Mouse (Mus musculus) kidney, postnatal 10 days (tissue): ENCODE measurements around the gene Klk8.
A peak's percentile ranks its signal among the peaks of the same experiment; 100 is the strongest.

Experiments
- DNase-seq: peaks from one replicate; pipeline ENCODE4 v3.0.0; 2021; ENCODE audit warnings: mixed read lengths

Gene Klk8

GRCm38 (mm10) chr7:43797333-43797769, at the start of gene Klk8:
TSS of gene Klk8 (plus strand) at chr7:43797577.
- DNase-seq: peak; percentile 42

GRCm38 (mm10) chr7:43747788-43748187, 49.6 kb upstream of the Klk8 start:
- peak; percentile 14 for DNase-seq

GRCm38 (mm10) chr7:43752806-43753205, 44.6 kb upstream of the Klk8 start:
- DNase-seq: no peak

DNA sequence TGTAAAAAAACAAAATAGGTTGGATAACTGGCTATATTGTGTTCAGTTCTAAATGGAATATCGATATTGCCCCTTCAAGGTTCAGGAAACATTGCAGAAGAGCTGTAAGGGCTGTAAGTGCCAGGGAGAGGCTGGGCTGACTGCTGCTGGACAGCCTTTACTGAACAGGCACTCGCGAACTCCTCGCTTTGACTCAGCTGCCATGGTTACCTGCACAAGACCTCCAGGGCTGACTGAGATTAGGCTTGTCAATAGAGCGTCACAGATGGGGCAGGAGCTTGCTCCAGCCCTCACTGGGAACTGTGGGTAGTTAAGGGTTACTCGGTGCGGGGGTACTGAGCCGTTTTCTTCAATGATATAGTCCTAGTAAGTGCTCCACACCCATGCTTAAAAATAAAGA, 30.9 kb upstream of the Klk8 start:
- no peak for DNase-seq

DNA sequence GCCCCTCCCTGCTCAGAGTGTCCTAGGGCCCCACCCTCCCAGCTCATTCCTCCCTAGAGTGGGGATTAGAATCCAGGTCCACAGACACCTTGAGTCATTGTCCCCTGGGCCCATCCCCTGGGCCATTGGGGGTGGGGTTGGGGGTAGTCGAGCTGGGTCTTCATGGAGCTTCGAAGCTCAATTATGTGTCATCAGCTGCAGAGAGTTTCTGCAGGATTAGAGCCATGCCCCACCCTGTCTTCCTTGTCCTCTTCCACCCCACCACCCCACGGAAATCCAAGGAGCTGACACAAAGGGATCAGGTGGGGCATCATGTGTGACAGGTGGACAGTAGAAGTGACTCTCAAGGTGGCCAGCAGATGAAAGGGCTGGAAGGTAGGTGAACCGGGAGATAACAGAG, 28.8 kb upstream of the Klk8 start, which contains the start of gene Klk12:
Gene Klk12 (plus strand): TSS at position 301 of the 400 bp plus-strand sequence.
- DNase-seq: no peak

DNA sequence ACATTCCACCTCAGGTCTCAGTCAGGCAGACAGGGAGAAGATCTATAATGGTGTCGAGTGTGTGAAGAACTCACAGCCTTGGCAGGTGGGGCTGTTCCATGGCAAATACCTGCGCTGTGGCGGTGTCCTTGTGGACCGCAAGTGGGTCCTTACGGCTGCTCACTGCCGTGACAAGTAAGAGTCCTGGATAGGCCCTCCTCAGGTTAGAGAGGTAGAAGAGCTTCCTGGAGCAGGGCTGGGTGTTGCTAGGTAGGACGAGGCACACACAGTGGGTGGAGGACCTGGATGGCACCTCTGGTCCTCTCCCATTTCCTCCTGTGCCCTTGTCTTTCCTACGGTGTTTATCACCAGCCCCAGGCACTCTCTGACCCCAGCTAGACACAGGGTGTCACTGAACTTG, 27.7 kb upstream of the Klk8 start:
- no peak for DNase-seq

- no peak for DNase-seq
Observed at GRCm38 (mm10) chr7:43770701-43771100, 26.7 kb upstream of the Klk8 start.

GRCm38 (mm10) chr7:43771916-43772315, 25.5 kb upstream of the Klk8 start:
- DNase-seq: no peak

- DNase-seq: no peak
Observed at GRCm38 (mm10) chr7:43772901-43773300, 24.5 kb upstream of the Klk8 start.

DNA sequence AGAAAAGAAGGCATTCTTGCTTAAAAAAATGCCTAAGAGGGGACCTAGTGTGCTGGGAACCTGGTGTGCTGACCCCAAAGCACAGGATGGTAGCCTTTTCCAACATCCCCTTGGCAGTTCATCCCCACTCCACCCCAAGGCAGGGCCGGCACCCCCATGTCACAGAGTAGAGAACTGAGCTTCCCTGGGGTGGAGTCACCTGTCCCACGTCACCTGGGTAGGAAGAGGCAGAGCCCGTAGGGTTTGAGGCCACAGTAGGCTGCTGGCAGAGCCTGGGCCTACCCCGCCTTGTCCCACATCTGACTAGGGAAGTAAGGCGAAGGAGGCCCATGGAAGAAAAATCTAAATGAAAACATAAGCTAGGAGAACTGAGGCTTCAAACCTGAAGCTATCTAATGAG, 23.0 kb upstream of the Klk8 start, which contains the start of gene Klk11:
Gene Klk11 (plus strand): TSS at position 241 of the 400 bp plus-strand sequence.
- no peak for DNase-seq

DNA sequence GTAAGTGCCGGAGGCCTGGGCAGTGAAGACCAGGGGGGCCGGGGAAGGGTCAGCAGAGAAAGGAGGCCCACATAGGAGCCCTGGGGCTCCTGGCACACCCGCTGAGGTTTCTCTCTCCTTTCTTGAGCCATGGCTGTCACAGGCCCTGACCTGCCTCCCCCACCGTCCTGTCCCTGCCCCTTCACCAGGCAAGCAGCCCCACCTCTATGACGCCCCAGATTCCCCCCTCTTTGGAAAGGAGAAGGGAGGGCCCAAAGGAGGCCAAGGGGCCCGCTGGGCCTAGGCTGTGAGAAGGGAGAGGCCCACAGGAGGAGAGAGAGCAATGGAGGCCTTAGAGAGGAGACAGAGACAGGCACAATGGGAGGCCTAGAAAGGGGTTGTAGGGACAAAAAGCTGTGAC, 22.6 kb upstream of the Klk8 start:
- DNase-seq: peak; percentile 2

DNA sequence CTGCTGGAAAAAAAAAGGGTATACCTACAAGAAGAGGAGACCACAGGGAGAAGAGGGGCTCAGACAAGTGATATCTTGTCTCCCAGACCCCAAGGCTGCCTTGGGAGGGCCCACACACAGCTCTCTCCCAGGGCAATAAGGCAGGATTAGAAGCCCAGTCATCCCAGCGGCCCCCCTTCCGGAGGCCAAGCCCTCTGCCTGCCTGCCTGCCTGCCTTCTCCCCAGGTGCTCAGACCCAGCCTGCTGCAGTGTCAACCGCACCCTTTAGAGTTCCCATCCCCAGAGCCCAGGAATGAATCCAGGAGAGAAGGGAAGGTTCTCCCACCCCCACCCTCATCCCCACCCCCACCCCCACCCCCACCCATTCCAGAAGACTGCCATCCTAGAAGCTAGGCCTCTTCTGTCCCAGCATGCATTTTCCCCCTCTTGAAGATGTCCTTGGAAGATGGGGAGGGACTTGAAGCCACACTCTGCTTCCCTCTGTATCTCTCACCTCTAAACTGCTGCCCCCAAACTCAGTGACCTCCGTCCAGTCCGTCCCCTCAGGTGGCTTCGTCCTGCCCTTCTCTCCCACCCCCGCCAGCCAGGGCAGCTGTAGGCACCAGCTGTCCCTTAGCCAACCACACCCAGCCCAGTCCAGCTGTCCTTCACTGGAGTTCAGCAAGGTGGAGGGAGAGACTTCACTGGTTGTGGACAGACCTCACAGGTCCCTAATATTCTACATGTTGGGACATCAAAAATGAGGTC, 21.9 kb upstream of the Klk8 start:
- DNase-seq: peak; percentile 4

DNA sequence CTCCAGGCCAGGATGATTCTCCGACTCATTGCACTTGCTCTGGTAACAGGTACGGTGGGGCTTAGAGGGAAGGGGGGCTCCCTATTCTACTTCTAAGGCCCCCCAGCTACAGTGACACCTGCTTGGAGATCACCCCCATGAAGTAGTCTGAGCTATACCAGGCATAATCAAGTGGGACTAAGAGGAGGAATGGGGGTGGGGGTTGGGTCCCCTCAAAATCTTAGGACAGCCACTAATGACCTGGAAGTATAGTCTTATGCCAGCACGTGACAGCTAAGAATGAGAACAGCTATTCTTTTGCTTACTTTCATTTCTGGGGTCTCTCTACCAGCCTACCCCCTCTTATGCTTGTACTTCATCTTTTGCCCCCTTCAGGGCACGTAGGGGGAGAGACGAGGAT, 20.9 kb upstream of the Klk8 start:
- peak; percentile 1 for DNase-seq

DNA sequence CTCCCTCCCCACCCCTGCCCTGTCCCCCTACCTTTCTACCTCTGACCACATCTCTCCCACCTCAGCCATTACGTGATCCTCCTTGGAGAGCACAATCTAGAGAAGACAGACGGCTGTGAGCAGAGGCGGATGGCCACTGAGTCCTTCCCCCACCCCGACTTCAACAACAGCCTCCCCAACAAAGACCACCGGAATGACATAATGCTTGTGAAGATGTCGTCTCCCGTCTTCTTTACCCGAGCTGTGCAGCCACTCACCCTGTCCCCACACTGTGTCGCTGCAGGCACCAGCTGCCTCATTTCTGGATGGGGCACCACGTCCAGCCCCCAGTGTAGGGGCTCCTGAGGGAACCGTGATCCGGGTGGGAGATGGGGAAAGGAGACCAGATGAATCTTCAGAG, 20.0 kb upstream of the Klk8 start:
- peak; percentile 0 for DNase-seq

DNA sequence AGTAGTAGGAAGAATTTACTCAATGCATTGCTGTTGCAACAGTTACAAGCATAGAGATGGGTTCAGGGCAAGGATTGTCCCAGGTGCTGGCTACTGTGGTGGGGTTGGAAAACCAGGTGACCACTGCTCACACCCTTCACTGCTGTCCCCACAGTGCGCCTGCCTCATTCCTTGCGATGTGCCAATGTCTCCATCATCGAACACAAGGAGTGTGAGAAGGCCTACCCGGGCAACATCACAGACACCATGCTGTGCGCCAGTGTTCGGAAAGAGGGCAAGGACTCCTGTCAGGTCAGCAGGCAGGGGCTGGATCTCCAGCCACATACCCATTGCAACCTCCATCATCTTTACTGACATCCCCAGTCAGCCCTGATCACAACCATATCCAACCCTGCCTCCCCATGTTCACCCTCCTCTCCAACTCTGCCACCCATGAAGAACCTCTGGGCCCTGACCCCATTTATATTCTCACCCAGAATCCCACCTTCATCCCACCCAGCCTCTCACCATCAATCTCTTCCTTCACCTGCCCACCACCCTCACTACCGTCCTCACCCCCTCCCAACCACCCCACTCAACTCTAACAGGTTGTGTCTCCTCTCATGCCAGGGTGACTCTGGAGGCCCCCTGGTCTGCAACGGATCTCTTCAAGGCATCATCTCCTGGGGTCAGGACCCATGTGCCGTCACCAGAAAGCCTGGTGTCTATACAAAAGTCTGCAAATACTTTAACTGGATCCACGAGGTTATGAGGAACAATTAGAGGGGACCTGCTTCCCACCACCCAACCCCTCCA, 19.0 kb upstream of the Klk8 start:
- no peak for DNase-seq

- DNase-seq: peak; percentile 1
Observed at GRCm38 (mm10) chr7:43780241-43780640, 17.1 kb upstream of the Klk8 start.

DNA sequence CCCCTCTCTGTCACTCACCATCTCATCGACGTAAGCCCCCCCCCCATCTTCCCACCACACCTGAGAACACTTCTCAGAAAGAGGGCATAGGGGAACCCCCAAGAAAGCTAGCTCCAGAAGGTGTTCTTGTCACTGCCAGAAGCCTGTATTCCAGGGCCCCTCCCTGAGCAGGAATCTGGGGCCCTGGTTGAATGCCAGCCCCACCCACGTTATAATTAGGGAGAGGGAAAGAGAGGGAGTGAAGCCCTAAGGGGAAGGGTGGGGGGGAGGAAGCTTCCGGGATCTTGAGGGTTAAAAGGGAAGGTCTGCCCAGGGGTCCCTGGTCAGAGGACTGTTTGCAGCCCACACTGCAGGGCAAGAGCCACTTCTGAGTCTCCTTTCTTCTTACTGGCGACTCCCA, 16.6 kb upstream of the Klk8 start, which contains the start of gene Klk10:
Gene Klk10 (plus strand): TSS at position 290 of the 400 bp plus-strand sequence.
- DNase-seq: no peak

- DNase-seq: no peak
Observed at GRCm38 (mm10) chr7:43781541-43781940, 15.8 kb upstream of the Klk8 start.

GRCm38 (mm10) chr7:43782275-43783265, 14.8 kb upstream of the Klk8 start:
- peak; percentile 88 for DNase-seq

- DNase-seq: peak; percentile 43
Observed at GRCm38 (mm10) chr7:43785286-43785685, 12.1 kb upstream of the Klk8 start.

- no peak for DNase-seq
Observed at GRCm38 (mm10) chr7:43788096-43788495, 9.3 kb upstream of the Klk8 start.

DNA sequence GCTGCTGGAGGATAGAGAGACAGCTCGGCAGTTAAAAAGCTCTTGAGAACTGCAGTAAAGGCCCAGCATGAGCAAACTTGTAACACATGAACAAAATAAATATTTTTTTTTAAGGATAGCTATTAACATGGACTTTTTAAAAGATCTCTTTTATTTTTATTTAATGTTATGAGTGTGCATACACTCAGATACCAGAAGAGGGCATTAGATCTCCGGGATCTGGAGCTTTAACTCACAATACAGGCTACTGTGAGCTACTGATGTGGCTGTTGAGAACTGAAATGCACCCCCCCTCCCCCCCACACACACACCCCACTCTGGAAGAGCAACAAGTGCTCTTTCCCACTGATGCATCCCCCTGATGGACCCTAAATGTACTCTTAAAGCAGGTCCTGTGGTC, 8.1 kb upstream of the Klk8 start:
- DNase-seq: no peak

DNA sequence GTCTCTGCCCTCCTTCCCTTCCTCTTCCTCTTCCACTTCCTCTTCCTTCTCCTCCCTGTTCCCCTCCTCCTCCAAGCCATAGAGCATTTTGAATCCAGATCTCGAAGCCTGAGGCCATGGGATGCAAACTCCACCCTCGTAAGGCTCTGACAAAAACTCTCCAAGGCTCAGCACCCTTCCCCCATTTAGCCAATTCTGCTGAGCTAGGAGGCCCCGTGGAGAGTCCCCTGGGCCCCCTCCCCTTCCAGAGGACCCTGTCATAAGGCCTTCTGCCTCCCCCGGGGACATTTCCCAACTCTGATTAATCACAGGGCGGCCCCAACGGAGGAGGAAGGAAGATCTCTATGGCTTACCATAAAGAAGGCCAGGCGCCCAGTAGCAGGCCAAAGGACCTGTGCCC, 5.8 kb upstream of the Klk8 start, which contains the start of gene Klk9:
Gene Klk9 (plus strand): TSS at position 301 of the 400 bp plus-strand sequence.
- DNase-seq: no peak
